ENCODE assay signal across 8 mouse cellular contexts in genomic region chr5:93095301-93095700, GRCm38 (mm10). TPM values are rescaled to one million over a fixed set of nuclear protein-coding genes. Genes with fewer than 3 reads are reported as not detected.
DNase-seq lines count a peak whose midpoint lies in the region; ATAC-seq and TF ChIP-seq lines count a peak whose summit lies in the region.
"Had no signal": no experiment of that assay in that cellular context is flagged by ENCODE, and none has a peak within 500 bp of the region (broad histone marks: within the 10 kb centered on the region; RNA-seq: fewer than 3 reads in every experiment).

No protein-coding gene starts in this region.

- no peak overlapping the region for H3K9ac ChIP-seq in liver, embryonic 11.5 days (ENCODE audit: low read depth, low read length)
- peak overlapping the region; percentile 90; the same call in 1 of the 2 replicates for H3K9ac ChIP-seq in forebrain, embryonic 14.5 days (ENCODE audit: low read length)
- H3K9ac ChIP-seq in limb, embryonic 12.5 days (replicated peaks): peak overlapping the region; percentile 94; the same call in 1 of the 2 replicates
- H3K9ac ChIP-seq in stomach, embryonic 14.5 days (replicated peaks; ENCODE audit: low read depth, low read length): no peak overlapping the region

- TF ChIP-seq CTCF in thymus, adult 2 months (IDR thresholded peaks at IDR 0.05; ENCODE audit: borderline replicate concordance, control insufficient read depth, extremely low read depth, insufficient read depth, low read length, poor library complexity): no peak

- no peaks in the 10 kb centered on the region for H3K9me3 ChIP-seq in liver, embryonic 11.5 days (ENCODE audit: control insufficient read depth, low read length)
- H3K9me3 ChIP-seq in forebrain, embryonic 14.5 days (replicated peaks; ENCODE audit: control insufficient read depth, low read length): no peaks in the 10 kb centered on the region
- no peaks in the 10 kb centered on the region for H3K9me3 ChIP-seq in limb, embryonic 12.5 days
- H3K9me3 ChIP-seq in stomach, embryonic 14.5 days (ENCODE audit: control insufficient read depth, low read depth, low read length): no peaks in the 10 kb centered on the region

- peak; percentile 26 for DNase-seq in liver, embryonic 11.5 days (ENCODE audit: low spot score)
- DNase-seq in liver: no peak
- no peak for DNase-seq in forebrain, embryonic 14.5 days (ENCODE audit: low spot score)
- no peak for DNase-seq in thymus, adult 2 months
- DNase-seq in kidney, postnatal 14 days: no peak
- DNase-seq: gastrocnemius, postnatal 14 days had no signal

- no peak overlapping the region for H3K27ac ChIP-seq in liver, embryonic 11.5 days (ENCODE audit: low read depth, low read length)
- H3K27ac ChIP-seq in forebrain, embryonic 14.5 days (ENCODE audit: low read depth, low read length): no peak overlapping the region
- H3K27ac ChIP-seq in limb, embryonic 12.5 days: no peak overlapping the region
- H3K27ac ChIP-seq in stomach, embryonic 14.5 days (ENCODE audit: low read length): no peak overlapping the region
- H3K27ac ChIP-seq in thymus, adult 2 months (ENCODE audit: control insufficient read depth, insufficient read depth, low read length): no peak overlapping the region

- H3K4me3 ChIP-seq in liver, embryonic 11.5 days (ENCODE audit: low read depth, low read length): no peak overlapping the region
- H3K4me3 ChIP-seq in forebrain, embryonic 14.5 days (ENCODE audit: low read depth, low read length): peak overlapping the region; percentile 83
- peak overlapping the region; percentile 84 for H3K4me3 ChIP-seq in limb, embryonic 12.5 days (replicated peaks)
- H3K4me3 ChIP-seq in stomach, embryonic 14.5 days (ENCODE audit: low read depth, low read length): peak overlapping the region; percentile 87
- no peak overlapping the region for H3K4me3 ChIP-seq in thymus, adult 2 months (ENCODE audit: control insufficient read depth, insufficient read depth, low read length)

- no peak for TF ChIP-seq POLR2A in thymus, adult 2 months (IDR thresholded peaks at IDR 0.05; ENCODE audit: control insufficient read depth, extremely low read depth, insufficient read depth, low read length, poor library complexity)

- no peaks in the 10 kb centered on the region for H3K27me3 ChIP-seq in liver, embryonic 11.5 days (replicated peaks; ENCODE audit: control insufficient read depth, insufficient read depth, low read length)
- no peaks in the 10 kb centered on the region for H3K27me3 ChIP-seq in forebrain, embryonic 14.5 days (replicated peaks; ENCODE audit: control insufficient read depth, insufficient read depth, low read length)
- no peaks in the 10 kb centered on the region for H3K27me3 ChIP-seq in limb, embryonic 12.5 days
- H3K27me3 ChIP-seq in stomach, embryonic 14.5 days (ENCODE audit: control insufficient read depth, insufficient read depth, low read length): no peaks in the 10 kb centered on the region
- no peaks in the 10 kb centered on the region for H3K27me3 ChIP-seq in thymus, adult 2 months (ENCODE audit: control insufficient read depth, insufficient read depth, low read length)

- peaks cover 23% of the 10 kb centered on the region for H3K4me1 ChIP-seq in liver, embryonic 11.5 days (replicated peaks; ENCODE audit: control insufficient read depth, insufficient read depth, low read length)
- H3K4me1 ChIP-seq in forebrain, embryonic 14.5 days (ENCODE audit: control insufficient read depth, insufficient read depth, low read length): peaks cover 46% of the 10 kb centered on the region
- H3K4me1 ChIP-seq in limb, embryonic 12.5 days (replicated peaks): peaks cover 62% of the 10 kb centered on the region
- peaks cover 60% of the 10 kb centered on the region for H3K4me1 ChIP-seq in stomach, embryonic 14.5 days (ENCODE audit: control insufficient read depth, insufficient read depth, low read length)
- peaks cover 16% of the 10 kb centered on the region for H3K4me1 ChIP-seq in thymus, adult 2 months (replicated peaks; ENCODE audit: control insufficient read depth, insufficient read depth, low read length)

- H3K36me3 ChIP-seq in liver, embryonic 11.5 days (ENCODE audit: control insufficient read depth, insufficient read depth, low read length): no peaks in the 10 kb centered on the region
- H3K36me3 ChIP-seq in forebrain, embryonic 14.5 days (ENCODE audit: control insufficient read depth, insufficient read depth, low read length): no peaks in the 10 kb centered on the region
- H3K36me3 ChIP-seq in limb, embryonic 12.5 days: no peaks in the 10 kb centered on the region
- H3K36me3 ChIP-seq in stomach, embryonic 14.5 days (ENCODE audit: control insufficient read depth, insufficient read depth, low read length): no peaks in the 10 kb centered on the region
- H3K36me3 ChIP-seq in thymus, adult 2 months (ENCODE audit: control insufficient read depth, insufficient read depth, low read length): no peaks in the 10 kb centered on the region

- 66% methylated on average over 7 of the region's 7 CpGs for WGBS in liver, embryonic 11.5 days
- WGBS in forebrain, embryonic 14.5 days: 38% methylated on average over 7 of the region's 7 CpGs
- 9% methylated on average over 7 of the region's 7 CpGs for WGBS in limb, embryonic 12.5 days
- 61% methylated on average over 7 of the region's 7 CpGs for WGBS in stomach, embryonic 14.5 days
- WGBS in thymus, adult 2 months: 96% methylated on average over 7 of the region's 7 CpGs

- peak overlapping the region; percentile 98 for H3K4me2 ChIP-seq in liver, embryonic 11.5 days
- H3K4me2 ChIP-seq in forebrain, embryonic 14.5 days (ENCODE audit: low read length): peak overlapping the region; percentile 94
- H3K4me2 ChIP-seq in limb, embryonic 12.5 days: peak overlapping the region; percentile 88
- peak overlapping the region; percentile 84 for H3K4me2 ChIP-seq in stomach, embryonic 14.5 days (replicated peaks; ENCODE audit: low read depth, low read length)

- ATAC-seq in liver, embryonic 11.5 days (replicated peaks; ENCODE audit: low FRiP score): no peak
- no peak for ATAC-seq in forebrain, embryonic 14.5 days
- no peak for ATAC-seq in limb, embryonic 12.5 days (ENCODE audit: insufficient number of reproducible peaks, insufficient read depth, low FRiP score, low TSS enrichment, low read depth)
- no peak for ATAC-seq in stomach, embryonic 14.5 days (ENCODE audit: insufficient number of reproducible peaks, insufficient read depth, low FRiP score, low read depth)

RNA-seq across cellular contexts. Expression of gene Sept11, which starts 2.1 kb away (rescaled TPM):
- 89.0 and 95.1 TPM in 2 replicates for polyA plus RNA-seq in liver, embryonic 11.5 days (2014; fragmentation: Nextera tagmentation; extraction: Ambion mirVana)
- polyA plus RNA-seq in forebrain, embryonic 14.5 days (2014; fragmentation: Nextera tagmentation; extraction: Ambion mirVana): 149 and 167 TPM in 2 replicates
- polyA plus RNA-seq in limb, embryonic 12.5 days (2016; fragmentation: Nextera tagmentation; extraction: Ambion mirVana): 258 and 277 TPM in 2 replicates
- 176 and 186 TPM in 2 replicates for polyA plus RNA-seq in stomach, embryonic 14.5 days (2014; fragmentation: Nextera tagmentation; extraction: Ambion mirVana)
- polyA plus RNA-seq in thymus, adult 2 months (2012; rRNA removed): 39.0 and 48.9 TPM in 2 replicates

RNA-seq across cellular contexts. Expression of gene Sowahb, which starts 50.5 kb away (rescaled TPM):
- polyA plus RNA-seq in liver, embryonic 11.5 days (2014; fragmentation: Nextera tagmentation; extraction: Ambion mirVana): 0.44 and 0.51 TPM in 2 replicates
- polyA plus RNA-seq in forebrain, embryonic 14.5 days (2014; fragmentation: Nextera tagmentation; extraction: Ambion mirVana): 0.05 TPM in 1 of 2 replicates, not detected in the other
- 0.64 and 0.73 TPM in 2 replicates for polyA plus RNA-seq in limb, embryonic 12.5 days (2016; fragmentation: Nextera tagmentation; extraction: Ambion mirVana)
- 1.4 and 1.5 TPM in 2 replicates for polyA plus RNA-seq in stomach, embryonic 14.5 days (2014; fragmentation: Nextera tagmentation; extraction: Ambion mirVana)
- polyA plus RNA-seq in thymus, adult 2 months (2012; rRNA removed): 0.65 and 0.82 TPM in 2 replicates

Comparison
In these comparisons a context has a peak if more than half of its experiments do, and no peak if none do; other contexts are left out.
1. H3K4me3 ChIP-seq: peak in forebrain, embryonic 14.5 days (single experiment), limb, embryonic 12.5 days (single experiment) and stomach, embryonic 14.5 days (single experiment); none in liver, embryonic 11.5 days (single experiment) and thymus, adult 2 months (single experiment).
2. H3K9ac ChIP-seq: peak in forebrain, embryonic 14.5 days (single experiment) and limb, embryonic 12.5 days (single experiment); none in liver, embryonic 11.5 days (single experiment) and stomach, embryonic 14.5 days (single experiment).
3. Peak in every context shown above with its lines, with median percentiles within 50 percentile points of each other: H3K4me2 ChIP-seq.